Mouse (Mus musculus) liver, embryonic 16.5 days (tissue): ENCODE results near the gene Epc2. TPM values are rescaled to one million over a fixed set of nuclear protein-coding genes. Genes with fewer than 3 reads are reported as not detected.
A peak's percentile ranks its signal among the peaks of the same experiment; 100 is the strongest.

Experiments used
- ATAC-seq: fragments of 200-750 bp; cut with Nextera tagmentation; 2 replicates; pipeline ENCODE4 v1.8.0; 2017; ENCODE audit warnings: low read depth, mild to moderate bottlenecking, moderate number of reproducible peaks, moderate library complexity
- H3K27ac ChIP-seq: fragments of 300-500 bp; sonication (generic); 2 replicates; pipeline ENCODE4 v1.5.1; 2014; ENCODE audit warnings: mild to moderate bottlenecking, low read length
- H3K27me3 ChIP-seq: fragments of 300-500 bp; sonication (generic); 2 replicates; pipeline ENCODE4 v1.6.1; 2014; ENCODE audit warnings: low read depth, low read length, mixed read lengths; ENCODE audit not compliant: control insufficient read depth, insufficient read depth
- H3K36me3 ChIP-seq: fragments of 300-500 bp; sonication (generic); 2 replicates; pipeline ENCODE4 v1.6.1; 2014; ENCODE audit warnings: mild to moderate bottlenecking; ENCODE audit not compliant: control insufficient read depth, insufficient read depth
- H3K4me1 ChIP-seq: fragments of 300-500 bp; sonication (generic); 2 replicates; pipeline ENCODE4 v1.6.1; 2014; ENCODE audit warnings: low read depth, low read length, mixed read lengths; ENCODE audit not compliant: control insufficient read depth
- H3K4me2 ChIP-seq: fragments of 300-500 bp; sonication (generic); 2 replicates; pipeline ENCODE4 v1.6.1; 2014; ENCODE audit warnings: low read depth, low read length, mixed read lengths
- H3K4me3 ChIP-seq: fragments of 300-500 bp; sonication (generic); 2 replicates; pipeline ENCODE4 v1.5.1; 2014; ENCODE audit warnings: low read depth, mild to moderate bottlenecking, low read length
- H3K9ac ChIP-seq: fragments of 300-500 bp; sonication (generic); 2 replicates; pipeline ENCODE4 v1.6.1; 2014; ENCODE audit warnings: low read depth, low read length
- H3K9me3 ChIP-seq: fragments of 300-500 bp; sonication (generic); replicated peaks from 2 replicates; pipeline ENCODE4 v1.6.1; 2016; ENCODE audit warnings: low read length; ENCODE audit not compliant: control insufficient read depth
- WGBS: fragments of 180-500 bp; shearing (Covaris S2); extraction: QIAGEN DNeasy Blood & Tissue Kit; methylation state at CpG from one replicate; pipeline ENCODE4 v1.1.7; 2014; ENCODE audit not compliant: insufficient replicate concordance; 5-methylcytosine and 5-hydroxymethylcytosine counted together
- polyA plus RNA-seq: library from polyadenylated mRNA; unstranded; fragments of >200 nt; fragmentation: Nextera tagmentation; extraction: Ambion mirVana; gene quantifications from 2 replicates; pipeline ENCODE4 v1.2.1, GENCODE M21; 2015

The Epc2 gene
- 1.8 and 2.0 TPM in 2 replicates for polyA plus RNA-seq

DNA sequence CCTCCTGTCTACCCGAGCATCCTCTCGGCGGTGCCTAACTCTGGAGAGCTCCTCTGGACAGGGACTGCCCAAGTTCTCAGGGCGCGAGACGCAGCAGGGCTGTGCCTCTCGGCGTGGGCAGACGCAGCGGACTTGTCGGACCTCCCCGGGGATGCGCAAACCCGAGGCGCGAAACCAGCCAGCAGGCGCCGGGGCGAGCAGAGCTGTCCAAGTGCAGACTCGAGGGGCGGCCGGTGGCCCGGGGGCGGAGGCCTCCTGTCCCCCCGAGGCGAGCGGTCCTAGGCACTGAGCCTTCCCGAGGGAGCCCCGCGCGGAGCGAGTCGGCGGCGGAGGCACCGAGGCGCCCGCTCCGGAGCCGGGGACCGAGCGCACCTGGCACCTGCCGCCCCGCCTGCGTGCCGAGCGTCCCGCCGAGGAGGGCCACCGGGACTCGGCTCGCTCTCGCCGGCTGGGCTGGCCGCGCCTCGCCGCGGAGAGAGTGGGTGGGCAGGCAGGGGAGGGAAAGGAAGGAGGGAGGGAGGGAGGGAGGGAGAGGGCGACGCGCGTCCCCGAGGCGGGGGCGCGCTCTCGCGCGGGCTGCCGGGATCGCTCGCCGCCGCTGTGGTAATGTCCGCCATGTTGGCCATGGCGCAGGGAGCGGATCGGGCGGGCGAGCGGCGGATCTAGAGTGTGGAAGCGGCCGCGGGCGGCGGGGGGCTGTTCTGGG lies at the start of gene Epc2:
Gene Epc2, plus strand, starts transcription at position 556 of the 706 bp plus-strand sequence.
- ATAC-seq, result peak; percentile 83
- H3K9ac ChIP-seq, result peak within 1 kb of the TSS; percentile 96
- H3K27me3 ChIP-seq, result no peaks in the 10 kb centered on the region; the same call in none of the 2 replicates
- under 1% methylated on average over 69 of the region's 88 CpGs for WGBS
- peaks cover 5% of the 10 kb centered on the region for H3K4me1 ChIP-seq
- peak within 1 kb of the TSS; percentile 99 for H3K4me3 ChIP-seq
- H3K27ac ChIP-seq, result peak within 1 kb of the TSS; percentile 98
- H3K4me2 ChIP-seq, result peak within 1 kb of the TSS; percentile 77
- H3K9me3 ChIP-seq, result no peaks in the 10 kb centered on the region
- H3K36me3 ChIP-seq, result no peaks in the 10 kb centered on the region

DNA sequence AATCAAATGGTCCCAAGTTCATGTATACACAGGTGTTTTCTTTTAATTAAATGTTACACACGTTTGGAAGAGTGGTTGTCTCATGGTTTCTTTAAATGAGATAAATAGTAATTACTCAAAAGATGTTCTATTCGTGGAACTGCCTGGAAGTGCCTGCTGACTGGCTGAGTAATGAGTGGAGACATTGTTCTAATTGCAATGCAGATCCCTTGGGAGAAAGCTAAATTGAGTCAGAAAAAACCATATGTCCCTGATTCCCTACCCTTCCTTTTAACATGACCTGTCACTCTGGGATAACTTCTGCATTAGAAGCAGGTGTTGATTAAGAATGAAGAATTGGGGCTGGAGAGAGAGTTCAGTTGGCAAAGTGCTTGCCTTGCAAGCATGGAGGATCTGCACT lies 45.3 kb upstream of the Epc2 start:
- no peaks in the 10 kb centered on the region for H3K4me1 ChIP-seq
- no peak overlapping the region for H3K27ac ChIP-seq
- H3K9me3 ChIP-seq, result no peaks in the 10 kb centered on the region
- no peaks in the 10 kb centered on the region for H3K27me3 ChIP-seq
- no peak overlapping the region for H3K9ac ChIP-seq
- no peak for ATAC-seq
- H3K4me3 ChIP-seq, result no peak overlapping the region
- WGBS, result 47% methylated on average over 2 of the region's 2 CpGs
- no peak overlapping the region for H3K4me2 ChIP-seq
- H3K36me3 ChIP-seq, result no peaks in the 10 kb centered on the region

- Histone ChIP-seq H3K9me3 (no peaks in the 10 kb centered on the region), H3K4me1 (no peaks in the 10 kb centered on the region), H3K4me2 (no peak overlapping the region), H3K4me3 (no peak overlapping the region), H3K27me3 (no peaks in the 10 kb centered on the region), H3K9ac (no peak overlapping the region), H3K36me3 (no peaks in the 10 kb centered on the region), H3K27ac (no peak overlapping the region)
- WGBS, result 29% methylated on average over 5 of the region's 5 CpGs
- ATAC-seq, result no peak
These were observed 39.6 kb upstream of the Epc2 start for GRCm38 (mm10) chr2:49411685-49412084.

- WGBS, result 64% methylated on average over 6 of the region's 6 CpGs
- no peak overlapping the region for H3K9ac ChIP-seq
- no peaks in the 10 kb centered on the region for H3K4me1 ChIP-seq
- H3K4me2 ChIP-seq, result no peak overlapping the region
- no peak for ATAC-seq
- H3K9me3 ChIP-seq, result no peaks in the 10 kb centered on the region
- H3K27ac ChIP-seq, result no peak overlapping the region
- H3K27me3 ChIP-seq, result no peaks in the 10 kb centered on the region
- H3K4me3 ChIP-seq, result no peak overlapping the region
- H3K36me3 ChIP-seq, result no peaks in the 10 kb centered on the region
These were observed 38.7 kb upstream of the Epc2 start for GRCm38 (mm10) chr2:49412576-49412975.

DNA sequence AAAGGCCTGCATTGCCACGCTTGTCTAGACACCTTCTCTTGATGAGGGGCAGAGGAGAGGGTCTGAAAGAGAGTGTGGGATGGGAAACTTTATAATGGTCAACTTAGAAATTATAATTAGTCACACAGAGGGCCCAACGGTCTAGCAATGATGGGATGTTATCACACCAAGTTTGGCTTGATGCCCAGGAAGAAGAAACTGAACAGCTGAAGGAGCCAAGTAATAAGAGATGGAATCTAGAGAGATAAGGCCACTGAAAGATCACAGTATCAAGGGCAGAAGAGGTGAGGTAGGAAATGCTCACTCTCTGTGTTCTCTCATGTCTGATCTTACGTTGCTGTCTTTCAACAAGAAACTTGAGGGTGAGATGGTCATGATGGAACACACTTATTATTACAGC lies 35.4 kb upstream of the Epc2 start:
- no peak for ATAC-seq
- no peak overlapping the region for H3K4me2 ChIP-seq
- no peak overlapping the region for H3K9ac ChIP-seq
- no peaks in the 10 kb centered on the region for H3K27me3 ChIP-seq
- no peak overlapping the region for H3K4me3 ChIP-seq
- 41% methylated on average over 3 of the region's 3 CpGs for WGBS
- H3K36me3 ChIP-seq, result no peaks in the 10 kb centered on the region
- no peaks in the 10 kb centered on the region for H3K4me1 ChIP-seq
- no peak overlapping the region for H3K27ac ChIP-seq
- no peaks in the 10 kb centered on the region for H3K9me3 ChIP-seq

DNA sequence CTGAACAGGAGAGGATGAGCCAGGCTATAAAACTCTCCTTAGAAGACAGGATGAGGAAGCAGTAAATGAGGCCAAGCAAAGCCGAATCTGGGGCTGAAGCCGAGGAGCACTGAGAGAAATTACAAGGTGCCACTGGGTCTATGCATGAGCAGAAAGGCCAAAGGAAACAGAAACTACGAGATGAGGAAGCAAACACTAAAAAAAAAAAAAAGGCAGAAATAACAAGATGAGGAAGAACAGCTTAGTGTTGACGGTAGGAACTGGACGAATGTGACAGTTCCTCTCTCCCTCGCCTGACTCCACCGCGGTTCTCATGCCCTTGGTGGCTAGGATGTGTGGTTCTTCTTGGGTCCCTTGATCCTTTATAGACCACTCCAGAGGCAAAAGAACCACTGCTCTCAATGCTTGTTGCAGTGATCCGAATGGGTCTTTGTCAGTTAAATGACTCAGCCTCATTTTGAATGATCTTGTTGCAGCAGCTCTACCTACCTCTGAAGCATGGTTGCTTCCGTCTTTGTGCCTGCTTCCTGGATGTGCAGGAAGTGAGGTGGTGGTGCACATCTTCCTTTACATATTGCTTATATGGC lies 34.2 kb upstream of the Epc2 start:
- no peak overlapping the region for H3K9ac ChIP-seq
- H3K27me3 ChIP-seq, result no peaks in the 10 kb centered on the region
- H3K36me3 ChIP-seq, result no peaks in the 10 kb centered on the region
- WGBS, result 22% methylated on average over 10 of the region's 10 CpGs
- ATAC-seq, result 0 out of 2 replicates have a peak, but pooled peaks have one; percentile 16
- H3K4me2 ChIP-seq, result no peak overlapping the region
- H3K4me1 ChIP-seq, result no peaks in the 10 kb centered on the region
- no peak overlapping the region for H3K4me3 ChIP-seq
- no peaks in the 10 kb centered on the region for H3K9me3 ChIP-seq
- H3K27ac ChIP-seq, result peak overlapping the region; percentile 36; the same call in 1 of the 2 replicates

GRCm38 (mm10) chr2:49420396-49420795 lies 30.9 kb upstream of the Epc2 start:
- ATAC-seq, result no peak
- Histone ChIP-seq H3K9me3 (no peaks in the 10 kb centered on the region), H3K27me3 (no peaks in the 10 kb centered on the region), H3K9ac (no peak overlapping the region), H3K36me3 (no peaks in the 10 kb centered on the region), H3K4me3 (no peak overlapping the region), H3K27ac (no peak overlapping the region), H3K4me2 (no peak overlapping the region), H3K4me1 (no peaks in the 10 kb centered on the region)
- WGBS, result 77% methylated on average over 3 of the region's 3 CpGs

DNA sequence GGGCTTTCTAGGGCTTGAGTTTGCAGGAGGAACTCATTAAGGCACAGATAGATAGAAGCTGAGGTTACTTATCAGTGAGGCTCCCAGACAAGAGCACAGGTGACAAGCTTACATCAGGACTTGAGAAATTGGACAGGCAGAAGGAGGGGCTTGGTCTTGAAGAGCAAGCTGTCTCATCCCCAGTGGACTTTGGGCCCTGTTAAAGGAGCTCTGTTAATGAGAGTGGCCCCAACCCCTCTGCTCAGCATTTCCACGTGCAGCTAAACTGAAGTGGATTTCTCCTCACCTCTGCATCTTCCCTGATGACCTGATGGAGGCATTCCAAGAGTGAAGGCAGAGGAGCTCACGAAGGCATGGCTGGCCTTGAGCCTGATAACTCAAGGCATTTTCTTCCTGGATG lies 27.4 kb upstream of the Epc2 start:
- no peaks in the 10 kb centered on the region for H3K9me3 ChIP-seq
- H3K4me1 ChIP-seq, result no peaks in the 10 kb centered on the region
- H3K27me3 ChIP-seq, result no peaks in the 10 kb centered on the region
- 50% methylated on average over 2 of the region's 2 CpGs for WGBS
- no peaks in the 10 kb centered on the region for H3K36me3 ChIP-seq
- H3K9ac ChIP-seq, result no peak overlapping the region
- no peak overlapping the region for H3K27ac ChIP-seq
- no peak overlapping the region for H3K4me3 ChIP-seq
- no peak for ATAC-seq
- no peak overlapping the region for H3K4me2 ChIP-seq

- Histone ChIP-seq H3K4me3 (no peak overlapping the region), H3K27ac (no peak overlapping the region), H3K4me1 (no peaks in the 10 kb centered on the region), H3K9me3 (no peaks in the 10 kb centered on the region), H3K9ac (no peak overlapping the region), H3K27me3 (no peaks in the 10 kb centered on the region), H3K36me3 (no peaks in the 10 kb centered on the region), H3K4me2 (no peak overlapping the region)
- ATAC-seq, result no peak
- 12% methylated on average over 4 of the region's 4 CpGs for WGBS
These were observed 26.5 kb upstream of the Epc2 start for GRCm38 (mm10) chr2:49424788-49425187.
